8 mouse cellular contexts compared by ENCODE assay signal in genomic region chr11:50291321-50292165, GRCm38 (mm10). TPM values are rescaled to one million over a fixed set of nuclear protein-coding genes. Genes with fewer than 3 reads are reported as not detected.
DNase-seq lines count a peak whose midpoint lies in the region; ATAC-seq and TF ChIP-seq lines count a peak whose summit lies in the region.

No protein-coding gene starts in this region.

- peak overlapping the region; percentile 99 for H3K27ac ChIP-seq in intestine, postnatal 0 days (ENCODE audit: low read depth, low read length)
- H3K27ac ChIP-seq in limb, embryonic 15.5 days, result peak overlapping the region; percentile 98
- peak overlapping the region; percentile 98 for H3K27ac ChIP-seq in midbrain, embryonic 14.5 days (replicated peaks; ENCODE audit: low read depth, low read length)
- peak overlapping the region; percentile 99 for H3K27ac ChIP-seq in stomach, postnatal 0 days (replicated peaks)

- no peaks in the 10 kb centered on the region for H3K4me1 ChIP-seq in intestine, postnatal 0 days (replicated peaks; ENCODE audit: control insufficient read depth, insufficient read depth, low read length)
- H3K4me1 ChIP-seq in limb, embryonic 15.5 days, result peaks cover 13% of the 10 kb centered on the region; the same call in 1 of the 2 replicates
- peaks cover 21% of the 10 kb centered on the region for H3K4me1 ChIP-seq in midbrain, embryonic 14.5 days (ENCODE audit: control insufficient read depth, insufficient read depth, low read length)
- H3K4me1 ChIP-seq in stomach, postnatal 0 days (replicated peaks; ENCODE audit: control insufficient read depth, insufficient read depth), result no peaks in the 10 kb centered on the region

- peak; percentile 22 to 70 for DNase-seq in urinary bladder, adult 18-20 months (ENCODE audit: low spot score in 2 of 2)
- DNase-seq in urinary bladder, postnatal 10 days (ENCODE audit: low spot score), result no peak
- DNase-seq in cerebellum, postnatal 4 days (ENCODE audit: low spot score in 2 of 2), result peak; percentile 26 to 48
- peak; percentile 71 for DNase-seq in midbrain, embryonic 14.5 days
- DNase-seq in stomach, postnatal 0 days (ENCODE audit: low spot score), result peak; percentile 72

- H3K27me3 ChIP-seq in intestine, postnatal 0 days (replicated peaks; ENCODE audit: control insufficient read depth, insufficient read depth, low read length), result no peaks in the 10 kb centered on the region
- H3K27me3 ChIP-seq in limb, embryonic 15.5 days, result no peaks in the 10 kb centered on the region
- H3K27me3 ChIP-seq in midbrain, embryonic 14.5 days (ENCODE audit: control insufficient read depth, insufficient read depth, low read length), result no peaks in the 10 kb centered on the region
- H3K27me3 ChIP-seq in stomach, postnatal 0 days (ENCODE audit: control insufficient read depth, insufficient read depth, low read length), result no peaks in the 10 kb centered on the region

- H3K4me3 ChIP-seq in intestine, postnatal 0 days (ENCODE audit: low read depth, low read length), result peak overlapping the region; percentile 95
- H3K4me3 ChIP-seq in limb, embryonic 15.5 days, result peak overlapping the region; percentile 99
- peak overlapping the region; percentile 98 for H3K4me3 ChIP-seq in midbrain, embryonic 14.5 days (replicated peaks; ENCODE audit: low read depth, low read length)
- H3K4me3 ChIP-seq in stomach, postnatal 0 days (ENCODE audit: low read depth, low read length), result peak overlapping the region; percentile 98

- 0 out of 2 replicates have a peak, but pooled peaks have one; percentile 0 for ATAC-seq in granulocyte monocyte progenitor cell, adult 5-6 weeks (replicated peaks; ENCODE audit: poor library complexity, severe bottlenecking)
- ATAC-seq in intestine, postnatal 0 days, result peak; percentile 73
- ATAC-seq in limb, embryonic 15.5 days (ENCODE audit: insufficient number of reproducible peaks, low FRiP score, low TSS enrichment, low read depth), result peak; percentile 65
- ATAC-seq in midbrain, embryonic 14.5 days (ENCODE audit: low FRiP score, low TSS enrichment), result peak; percentile 83
- peak; percentile 71 for ATAC-seq in stomach, postnatal 0 days (ENCODE audit: low FRiP score, low TSS enrichment)

- under 1% methylated on average over 81 of the region's 85 CpGs for WGBS in intestine, postnatal 0 days
- WGBS in limb, embryonic 15.5 days, result under 1% methylated on average over 70 of the region's 85 CpGs
- WGBS in midbrain, embryonic 14.5 days, result under 1% methylated on average over 85 of the region's 85 CpGs
- WGBS in stomach, postnatal 0 days, result under 1% methylated on average over 85 of the region's 85 CpGs

- peaks cover 10% of the 10 kb centered on the region for H3K36me3 ChIP-seq in intestine, postnatal 0 days (ENCODE audit: control insufficient read depth, insufficient read depth)
- peaks cover 32% of the 10 kb centered on the region for H3K36me3 ChIP-seq in limb, embryonic 15.5 days
- peaks cover 38% of the 10 kb centered on the region for H3K36me3 ChIP-seq in midbrain, embryonic 14.5 days (ENCODE audit: control insufficient read depth, insufficient read depth, low read length)
- H3K36me3 ChIP-seq in stomach, postnatal 0 days (ENCODE audit: control insufficient read depth, insufficient read depth, low read length), result peaks cover 2% of the 10 kb centered on the region

- TF ChIP-seq EP300 in stomach, postnatal 0 days (optimal IDR thresholded peaks at IDR 0.05), result no peak

- 0 out of 2 replicates have a peak, but pooled peaks have one; percentile 17 for TF ChIP-seq CTCF in intestine, postnatal 0 days (IDR thresholded peaks at IDR 0.05; ENCODE audit: low read depth)
- TF ChIP-seq CTCF in stomach, postnatal 0 days (IDR thresholded peaks at IDR 0.05; ENCODE audit: low read depth), result 0 out of 2 replicates have a peak, but pooled peaks have one; percentile 6

- peak overlapping the region; percentile 65 for H3K4me2 ChIP-seq in intestine, postnatal 0 days (replicated peaks; ENCODE audit: low read depth)
- peak overlapping the region; percentile 77 for H3K4me2 ChIP-seq in limb, embryonic 15.5 days
- H3K4me2 ChIP-seq in midbrain, embryonic 14.5 days (ENCODE audit: low read length), result peak overlapping the region; percentile 87
- H3K4me2 ChIP-seq in stomach, postnatal 0 days (replicated peaks; ENCODE audit: low read depth), result peak overlapping the region; percentile 68

- no peaks in the 10 kb centered on the region for H3K9me3 ChIP-seq in intestine, postnatal 0 days (ENCODE audit: control insufficient read depth)
- no peaks in the 10 kb centered on the region for H3K9me3 ChIP-seq in limb, embryonic 15.5 days
- no peaks in the 10 kb centered on the region for H3K9me3 ChIP-seq in midbrain, embryonic 14.5 days (ENCODE audit: control insufficient read depth, low read length)
- H3K9me3 ChIP-seq in stomach, postnatal 0 days (ENCODE audit: control insufficient read depth, low read length), result no peaks in the 10 kb centered on the region

- H3K9ac ChIP-seq in intestine, postnatal 0 days (ENCODE audit: low read depth, low read length), result peak overlapping the region; percentile 98
- peak overlapping the region; percentile 99 for H3K9ac ChIP-seq in limb, embryonic 15.5 days
- peak overlapping the region; percentile 98 for H3K9ac ChIP-seq in midbrain, embryonic 14.5 days (replicated peaks; ENCODE audit: low read length)
- H3K9ac ChIP-seq in stomach, postnatal 0 days (ENCODE audit: low read length), result peak overlapping the region; percentile 99

RNA-seq across cellular contexts. Expression of gene Maml1, which starts 0.6 kb away (rescaled TPM):
- 11.7 and 13.4 TPM in 2 replicates for total RNA-seq in granulocyte monocyte progenitor cell, adult 5-6 weeks (2014; fragmentation: Nextera tagmentation)
- 3.9 and 4.6 TPM in 2 replicates for total RNA-seq in granulocyte monocyte progenitor cell, adult 5-6 weeks (2017)
- 2.5 and 2.6 TPM in 2 replicates for polyA plus RNA-seq in intestine, postnatal 0 days (2015; fragmentation: Nextera tagmentation; extraction: Ambion mirVana)
- polyA plus RNA-seq in limb, embryonic 15.5 days (2015; fragmentation: Nextera tagmentation; extraction: Ambion mirVana), result 5.4 and 6.1 TPM in 2 replicates
- polyA plus RNA-seq in midbrain, embryonic 14.5 days (2014; fragmentation: Nextera tagmentation; extraction: Ambion mirVana), result 5.6 and 5.9 TPM in 2 replicates
- 2.4 TPM in 2 replicates for polyA plus RNA-seq in stomach, postnatal 0 days (2015; fragmentation: Nextera tagmentation; extraction: Ambion mirVana)

RNA-seq across cellular contexts. Expression of gene Canx, which starts 33.9 kb away (rescaled TPM):
- 406 and 409 TPM in 2 replicates for total RNA-seq in granulocyte monocyte progenitor cell, adult 5-6 weeks (2014; fragmentation: Nextera tagmentation)
- total RNA-seq in granulocyte monocyte progenitor cell, adult 5-6 weeks (2017), result 955 and 1,233 TPM in 2 replicates
- 181 and 187 TPM in 2 replicates for polyA plus RNA-seq in intestine, postnatal 0 days (2015; fragmentation: Nextera tagmentation; extraction: Ambion mirVana)
- polyA plus RNA-seq in limb, embryonic 15.5 days (2015; fragmentation: Nextera tagmentation; extraction: Ambion mirVana), result 293 and 330 TPM in 2 replicates
- polyA plus RNA-seq in midbrain, embryonic 14.5 days (2014; fragmentation: Nextera tagmentation; extraction: Ambion mirVana), result 181 and 232 TPM in 2 replicates
- polyA plus RNA-seq in stomach, postnatal 0 days (2015; fragmentation: Nextera tagmentation; extraction: Ambion mirVana), result 171 and 181 TPM in 2 replicates

RNA-seq across cellular contexts. Expression of gene Ltc4s, which starts 53.1 kb away (rescaled TPM):
- 1.6 TPM in 1 of 2 replicates, not detected in the other for total RNA-seq in granulocyte monocyte progenitor cell, adult 5-6 weeks (2014; fragmentation: Nextera tagmentation)
- not detected in 2 replicates for total RNA-seq in granulocyte monocyte progenitor cell, adult 5-6 weeks (2017)
- 39.5 and 54.4 TPM in 2 replicates for polyA plus RNA-seq in intestine, postnatal 0 days (2015; fragmentation: Nextera tagmentation; extraction: Ambion mirVana)
- polyA plus RNA-seq in limb, embryonic 15.5 days (2015; fragmentation: Nextera tagmentation; extraction: Ambion mirVana), result 2.1 and 3.0 TPM in 2 replicates
- polyA plus RNA-seq in midbrain, embryonic 14.5 days (2014; fragmentation: Nextera tagmentation; extraction: Ambion mirVana), result 1.0 and 2.5 TPM in 2 replicates
- polyA plus RNA-seq in stomach, postnatal 0 days (2015; fragmentation: Nextera tagmentation; extraction: Ambion mirVana), result 13.2 and 13.8 TPM in 2 replicates

Comparison
In these comparisons a context has a peak if more than half of its experiments do, and no peak if none do; other contexts are left out.
1. ATAC-seq: peak in every context shown above with its lines; median percentile 83 in midbrain, embryonic 14.5 days; 73 in intestine, postnatal 0 days; 71 in stomach, postnatal 0 days; 65 in limb, embryonic 15.5 days; 0 in granulocyte monocyte progenitor cell, adult 5-6 weeks.